Mouse (Mus musculus) embryonic stem cell, embryonic (primary cell): ENCODE results near the gene Adcy2.

Source experiments
- CTCF ChIA-PET, 4 experiments: fragments of 300-600 bp in 2 of 4; fragments of 350-600 bp in 2 of 4; sonication (Branson Sonifier 250); formaldehyde crosslinking; loops; one replicate each; lab custom pipeline; 2022; ENCODE audit warnings: inconsistent platforms in 2 of 4; lab: Charles Lee
- POLR2A ChIA-PET, 4 experiments: fragments of 300-600 bp in 2 of 4; fragments of 350-600 bp in 2 of 4; sonication (Branson Sonifier 250); formaldehyde crosslinking; loops; one replicate each; lab custom pipeline; 2022; ENCODE audit warnings: antibody characterized with exemption in 4 of 4, inconsistent platforms in 1 of 4; lab: Charles Lee

Adcy2 gene

GRCm38 (mm10) chr13:68768588-68768987 is 230.8 kb downstream of the Adcy2 start:
- ChIA-PET CTCF (no interaction called here), POLR2A (no interaction called here)

- CTCF ChIA-PET: no interaction called here
Measured at GRCm38 (mm10) chr13:68765896-68766578, 233.3 kb downstream of the Adcy2 start.

GRCm38 (mm10) chr13:68764614-68765013 is 234.7 kb downstream of the Adcy2 start:
- POLR2A ChIA-PET: no interaction called here
- CTCF ChIA-PET: no interaction called here

More at GRCm38 (mm10) chr13:68765896-68766578, 233.3 kb downstream of the Adcy2 start:
- POLR2A ChIA-PET: no interaction called here

- CTCF ChIA-PET: no interaction called here
- POLR2A ChIA-PET: no interaction called here
Measured at GRCm38 (mm10) chr13:68749801-68750200, 249.5 kb downstream of the Adcy2 start.

- POLR2A ChIA-PET: no interaction called here
- CTCF ChIA-PET: no interaction called here
Measured at GRCm38 (mm10) chr13:68749370-68749769, 250.0 kb downstream of the Adcy2 start.

- POLR2A ChIA-PET: no interaction called here
Measured at GRCm38 (mm10) chr13:68745426-68745825, 253.9 kb downstream of the Adcy2 start.

GRCm38 (mm10) chr13:68712661-68713060 is 286.7 kb downstream of the Adcy2 start:
- POLR2A ChIA-PET: no interaction called here
- CTCF ChIA-PET: no interaction called here

More at GRCm38 (mm10) chr13:68745426-68745825, 253.9 kb downstream of the Adcy2 start:
- CTCF ChIA-PET: no interaction called here

- ChIA-PET CTCF (no interaction called here), POLR2A (no interaction called here)
Measured at GRCm38 (mm10) chr13:68707296-68707747, 292.0 kb downstream of the Adcy2 start.

- CTCF ChIA-PET: no interaction called here
- POLR2A ChIA-PET: no interaction called here
Measured at GRCm38 (mm10) chr13:68684919-68685318, 314.4 kb downstream of the Adcy2 start.

- ChIA-PET POLR2A (no interaction called here), CTCF (no interaction called here)
Measured at GRCm38 (mm10) chr13:68680429-68680828, 318.9 kb downstream of the Adcy2 start.

- ChIA-PET CTCF (no interaction called here), POLR2A (interaction anchor here in 1 of 4 experiments (1.3 kb wide), 1 partner anchor 61 kb away, joined by 4 read pairs; the partner anchor contains the start of genes Fastkd3 and Mtrr)
Measured at GRCm38 (mm10) chr13:68642786-68643185, 356.6 kb downstream of the Adcy2 start.

- ChIA-PET POLR2A (no interaction called here), CTCF (no interaction called here)
Measured at GRCm38 (mm10) chr13:68627041-68627440, 372.3 kb downstream of the Adcy2 start.

- ChIA-PET CTCF (interaction anchor here in 3 of 4 experiments (0.5 to 1.3 kb wide), 4 partner anchors 9 to 839 kb away, joined by 3 to 4 read pairs (median 3); no protein-coding TSS in a partner anchor), POLR2A (interaction anchor here in 1 of 4 experiments (0.9 kb wide), 2 partner anchors 15 to 36 kb away, joined by 3 to 5 read pairs; no protein-coding TSS in a partner anchor)
Measured at GRCm38 (mm10) chr13:68622792-68623191, 376.5 kb downstream of the Adcy2 start.

- ChIA-PET POLR2A (interaction anchor here in 1 of 4 experiments (1.4 to 1.5 kb wide), 3 partner anchors 13 to 21 kb away, joined by 5 read pairs; no protein-coding TSS in a partner anchor), CTCF (interaction anchor here (0.6 to 1.3 kb wide), 4 partner anchors 9 to 1048 kb away, joined by 3 to 8 read pairs (median 4); no protein-coding TSS in a partner anchor)
Measured at GRCm38 (mm10) chr13:68607652-68608405, 391.5 kb downstream of the Adcy2 start.

GRCm38 (mm10) chr13:68605689-68606126 is 393.6 kb downstream of the Adcy2 start:
- ChIA-PET POLR2A (interaction anchor here in 2 of 4 experiments (1.3 to 1.4 kb wide), 2 partner anchors 20 to 27 kb away, joined by 3 read pairs; no protein-coding TSS in a partner anchor), CTCF (interaction anchor here in 1 of 4 experiments (0.9 kb wide), 1 partner anchor 12 kb away, joined by 7 read pairs; no protein-coding TSS in a partner anchor)

GRCm38 (mm10) chr13:68603085-68603484 is 396.3 kb downstream of the Adcy2 start:
- ChIA-PET POLR2A (interaction anchor here in 1 of 4 experiments (1.4 kb wide), 1 partner anchor 21 kb away, joined by 3 read pairs; the partner anchor contains the start of genes Fastkd3 and Mtrr), CTCF (interaction anchor here in 1 of 4 experiments (0.7 kb wide), 1 partner anchor 857 kb away, joined by 3 read pairs; no protein-coding TSS in a partner anchor)

- CTCF ChIA-PET: interaction anchor here in 2 of 4 experiments (0.5 to 1.0 kb wide), 3 partner anchors 19 to 398 kb away, joined by 3 to 4 read pairs (median 3); partner anchors contain the start of gene Adcy2 (in 1 of the 2)
- POLR2A ChIA-PET: no interaction called here
Measured at GRCm38 (mm10) chr13:68601184-68601583, 398.2 kb downstream of the Adcy2 start.

- POLR2A ChIA-PET: interaction anchor here in 2 of 4 experiments (1.0 to 7.4 kb wide), 4 partner anchors 13 to 24 kb away, joined by 3 to 41 read pairs (median 10); partner anchors contain the start of genes Fastkd3 (in 2 of the 2) and Mtrr (in 1 of the 2)
- CTCF ChIA-PET: interaction anchor here (0.6 to 1.4 kb wide), 9 partner anchors 9 to 863 kb away, joined by 3 to 6 read pairs (median 3); partner anchors contain the start of gene Adcy2 (in 1 of the 4)
Measured at GRCm38 (mm10) chr13:68598953-68599352, 400.4 kb downstream of the Adcy2 start.

GRCm38 (mm10) chr13:68597667-68598066 is 401.7 kb downstream of the Adcy2 start:
- ChIA-PET CTCF (interaction anchor here (0.5 to 1.0 kb wide), 7 partner anchors 32 to 1205 kb away, joined by 3 to 11 read pairs (median 3); no protein-coding TSS in a partner anchor), POLR2A (interaction anchor here in 2 of 4 experiments (0.9 to 7.4 kb wide), 7 partner anchors 12 to 1014 kb away, joined by 3 to 41 read pairs (median 5); partner anchors contain the start of genes Fastkd3 (in 2 of the 2), Mtrr (in 2 of the 2) and Srd5a1 (in 1 of the 2))
